Comparison of ENCODE assay signal across 29 mouse cellular contexts in the genomic region with DNA sequence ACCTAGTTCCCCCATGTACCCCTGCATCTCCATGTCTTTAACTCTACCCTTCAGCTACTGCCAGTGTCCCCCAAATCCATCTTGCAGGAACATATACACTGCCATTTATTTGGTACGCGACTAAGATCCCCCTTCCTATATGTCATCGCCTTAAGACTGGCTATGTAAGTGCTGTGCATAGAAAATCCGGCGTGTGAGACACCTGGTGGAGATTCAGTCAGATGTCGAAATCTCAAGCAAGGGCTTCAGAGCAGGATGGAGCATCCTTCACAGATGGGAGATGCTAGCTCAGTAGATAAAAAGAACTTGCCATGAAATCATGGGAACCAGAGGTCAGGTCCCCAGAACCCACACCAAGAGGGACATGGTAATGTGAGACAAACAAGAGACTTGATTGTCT.
DNase-seq lines count a peak whose midpoint lies in the region; ATAC-seq and TF ChIP-seq lines count a peak whose summit lies in the region.
"Had no signal": no experiment of that assay in that cellular context is flagged by ENCODE, and none has a peak within 500 bp of the region (broad histone marks: within the 10 kb centered on the region; RNA-seq: fewer than 3 reads in every experiment).

No protein-coding gene starts in this region.

- H3K36me3 ChIP-seq in forebrain, postnatal 0 days (ENCODE audit: insufficient read depth) = no peaks in the 10 kb centered on the region
- no peaks in the 10 kb centered on the region for H3K36me3 ChIP-seq in forebrain, embryonic 15.5 days
- no peaks in the 10 kb centered on the region for H3K36me3 ChIP-seq in kidney, postnatal 0 days (ENCODE audit: insufficient read depth, low read length)
- H3K36me3 ChIP-seq in kidney, embryonic 14.5 days (ENCODE audit: control insufficient read depth, insufficient read depth, low read length) = no peaks in the 10 kb centered on the region
- H3K36me3 ChIP-seq in megakaryocyte, embryonic 14.5 days (replicated peaks; ENCODE audit: low read length) = no peaks in the 10 kb centered on the region
- H3K36me3 ChIP-seq: embryonic facial prominence, embryonic 10.5 days; embryonic facial prominence, embryonic 13.5 days; G1E; heart, embryonic 12.5 days; heart, embryonic 15.5 days; hindbrain, embryonic 10.5 days had no signal

- ATAC-seq in forebrain, postnatal 0 days = no peak
- ATAC-seq in forebrain, embryonic 15.5 days (replicated peaks) = no peak
- ATAC-seq in kidney, postnatal 0 days (replicated peaks; ENCODE audit: low FRiP score, low read depth) = no peak
- no peak for ATAC-seq in kidney, embryonic 14.5 days (ENCODE audit: low FRiP score, low TSS enrichment)
- no peak for ATAC-seq in megakaryocyte, adult 5-6 weeks (ENCODE audit: poor library complexity, severe bottlenecking)
- ATAC-seq: forebrain, embryonic 14.5 days; Patski had no signal

- no peaks in the 10 kb centered on the region for H3K27me3 ChIP-seq in forebrain, postnatal 0 days (ENCODE audit: insufficient read depth, low read length)
- H3K27me3 ChIP-seq in forebrain, embryonic 15.5 days = no peaks in the 10 kb centered on the region
- no peaks in the 10 kb centered on the region for H3K27me3 ChIP-seq in kidney, postnatal 0 days (ENCODE audit: insufficient read depth, low read length)
- no peaks in the 10 kb centered on the region for H3K27me3 ChIP-seq in kidney, embryonic 14.5 days (ENCODE audit: control insufficient read depth, insufficient read depth, low read length)
- no peaks in the 10 kb centered on the region for H3K27me3 ChIP-seq in megakaryocyte, embryonic 14.5 days (replicated peaks)
- H3K27me3 ChIP-seq: CH12.LX; embryonic facial prominence, embryonic 13.5 days had no signal

- no peak overlapping the region for H3K4me2 ChIP-seq in forebrain, postnatal 0 days (ENCODE audit: low read depth)
- no peak overlapping the region for H3K4me2 ChIP-seq in forebrain, embryonic 15.5 days (replicated peaks)
- no peak overlapping the region for H3K4me2 ChIP-seq in kidney, postnatal 0 days (ENCODE audit: low read length)
- H3K4me2 ChIP-seq in kidney, embryonic 14.5 days (replicated peaks; ENCODE audit: low read depth, low read length) = no peak overlapping the region
- H3K4me2 ChIP-seq: embryonic facial prominence, embryonic 13.5 days; heart, embryonic 12.5 days; heart, embryonic 15.5 days; hindbrain, embryonic 14.5 days had no signal

- no peaks in the 10 kb centered on the region for H3K9me3 ChIP-seq in forebrain, postnatal 0 days (ENCODE audit: low read length)
- no peaks in the 10 kb centered on the region for H3K9me3 ChIP-seq in forebrain, embryonic 15.5 days
- H3K9me3 ChIP-seq in kidney, postnatal 0 days (replicated peaks; ENCODE audit: low read length) = no peaks in the 10 kb centered on the region
- no peaks in the 10 kb centered on the region for H3K9me3 ChIP-seq in kidney, embryonic 14.5 days (ENCODE audit: control insufficient read depth, low read length)
- H3K9me3 ChIP-seq in megakaryocyte, embryonic 14.5 days = peaks cover 11% of the 10 kb centered on the region
- H3K9me3 ChIP-seq: embryonic facial prominence, embryonic 10.5 days; embryonic facial prominence, embryonic 13.5 days; heart, embryonic 12.5 days; heart, embryonic 15.5 days; hindbrain, embryonic 10.5 days had no signal

- WGBS in forebrain, postnatal 0 days = 88% methylated on average over 6 of the region's 6 CpGs
- 91% methylated on average over 6 of the region's 6 CpGs for WGBS in forebrain, embryonic 15.5 days
- 89% methylated on average over 6 of the region's 6 CpGs for WGBS in kidney, postnatal 0 days
- WGBS in kidney, embryonic 14.5 days = 91% methylated on average over 6 of the region's 6 CpGs

- no peak overlapping the region for H3K4me3 ChIP-seq in forebrain, postnatal 0 days (ENCODE audit: low read depth, low read length)
- no peak overlapping the region for H3K4me3 ChIP-seq in forebrain, embryonic 15.5 days
- no peak overlapping the region for H3K4me3 ChIP-seq in kidney, postnatal 0 days (replicated peaks; ENCODE audit: low read depth, low read length)
- no peak overlapping the region for H3K4me3 ChIP-seq in kidney, embryonic 14.5 days (ENCODE audit: low read length)
- H3K4me3 ChIP-seq in megakaryocyte, embryonic 14.5 days (replicated peaks) = peak overlapping the region; percentile 43
- no peak overlapping the region for H3K4me3 ChIP-seq in cortical plate, adult 2 months (ENCODE audit: insufficient read depth, low read length)
- H3K4me3 ChIP-seq: embryonic facial prominence, embryonic 10.5 days; embryonic facial prominence, embryonic 13.5 days; erythroblast, embryonic 14.5 days; heart, embryonic 12.5 days; heart, embryonic 15.5 days; hindbrain, embryonic 10.5 days had no signal

- H3K4me1 ChIP-seq in forebrain, postnatal 0 days (ENCODE audit: insufficient read depth) = no peaks in the 10 kb centered on the region
- H3K4me1 ChIP-seq in forebrain, embryonic 15.5 days = peaks cover 13% of the 10 kb centered on the region
- H3K4me1 ChIP-seq in kidney, postnatal 0 days (replicated peaks; ENCODE audit: insufficient read depth, low read length) = no peaks in the 10 kb centered on the region
- 0 out of 2 replicates have a peak, but pooled peaks cover 4% of the 10 kb centered on the region for H3K4me1 ChIP-seq in kidney, embryonic 14.5 days (ENCODE audit: control insufficient read depth, insufficient read depth, low read length)
- H3K4me1 ChIP-seq in megakaryocyte, embryonic 14.5 days = no peaks in the 10 kb centered on the region
- H3K4me1 ChIP-seq in cortical plate, adult 2 months (ENCODE audit: control insufficient read depth, insufficient read depth, low read length) = peaks cover 2% of the 10 kb centered on the region; the same call in 1 of the 2 replicates
- H3K4me1 ChIP-seq: embryonic facial prominence, embryonic 10.5 days; embryonic facial prominence, embryonic 13.5 days; heart, embryonic 12.5 days; heart, embryonic 15.5 days had no signal

- no peak overlapping the region for H3K27ac ChIP-seq in forebrain, postnatal 0 days (ENCODE audit: low read depth, low read length)
- H3K27ac ChIP-seq in forebrain, embryonic 15.5 days (replicated peaks) = no peak overlapping the region
- no peak overlapping the region for H3K27ac ChIP-seq in kidney, postnatal 0 days
- no peak overlapping the region for H3K27ac ChIP-seq in kidney, embryonic 14.5 days (ENCODE audit: low read depth, low read length)
- H3K27ac ChIP-seq in cortical plate, adult 2 months (ENCODE audit: insufficient read depth, low read length) = no peak overlapping the region
- H3K27ac ChIP-seq: embryonic facial prominence, embryonic 10.5 days; embryonic facial prominence, embryonic 13.5 days; heart, embryonic 15.5 days; hindbrain, embryonic 10.5 days; hindbrain, embryonic 14.5 days had no signal

- DNase-seq in forebrain, postnatal 0 days = peak; percentile 27
- no peak for DNase-seq in kidney, postnatal 0 days (ENCODE audit: low spot score)
- DNase-seq: adrenal gland, postnatal 10 days; adrenal gland, postnatal 36 days; B cell, adult 2 months; cerebellum, adult 11 months; cerebellum, adult 9-11 months; cerebellum, postnatal 25 days; embryo, embryonic 11 days; gastrocnemius, postnatal 25 days; heart, adult 18-20 months; heart, postnatal 10 days; heart, postnatal 36 days had no signal

- H3K9ac ChIP-seq in forebrain, postnatal 0 days = no peak overlapping the region
- no peak overlapping the region for H3K9ac ChIP-seq in forebrain, embryonic 15.5 days (replicated peaks)
- no peak overlapping the region for H3K9ac ChIP-seq in kidney, postnatal 0 days (ENCODE audit: low read depth, low read length)
- H3K9ac ChIP-seq in kidney, embryonic 14.5 days (ENCODE audit: low read depth, low read length) = no peak overlapping the region
- H3K9ac ChIP-seq: embryonic facial prominence, embryonic 13.5 days; heart, embryonic 12.5 days; heart, embryonic 15.5 days; hindbrain, embryonic 14.5 days had no signal

- peak; percentile 49 for TF ChIP-seq CTCF in forebrain, postnatal 0 days (IDR thresholded peaks at IDR 0.05; ENCODE audit: low read depth)
- 0 out of 2 replicates have a peak, but pooled peaks have one; percentile 9 for TF ChIP-seq CTCF in kidney, postnatal 0 days (IDR thresholded peaks at IDR 0.05; ENCODE audit: low read depth)
- peak; percentile 13; the same call in 1 of the 2 replicates for TF ChIP-seq CTCF in cortical plate, adult 2 months (IDR thresholded peaks at IDR 0.05; ENCODE audit: extremely low read depth, insufficient read depth, low read length)

- TF ChIP-seq POLR2A in cortical plate, adult 2 months (IDR thresholded peaks at IDR 0.05; ENCODE audit: extremely low read depth, insufficient read depth, low read length) = no peak
